Mouse (Mus musculus) CH12.LX (cell line): ENCODE measurements at regions not wholly inside any gene's neighbourhood (a gene's known extent, or its start where the extent isn't known, plus 50 kb on each side); places are given as distances from the start of the nearest gene placed in this dataset.

Experiments used
- DNase-seq: peaks from one replicate; pipeline ENCODE4 v3.0.0-alpha.2; 2013; ENCODE audit errors: extremely low read depth
- H3K27ac ChIP-seq: 2 replicates; pipeline ENCODE4 v1.5.1; 2012; ENCODE audit warnings: low read depth, mild to moderate bottlenecking, control low read depth, moderate library complexity; ENCODE audit not compliant: insufficient read depth
- H3K27me3 ChIP-seq: replicated peaks from 2 replicates; pipeline ENCODE3; 2012; ENCODE audit warnings: inconsistent platforms
- H3K36me3 ChIP-seq, 2 experiments: replicated peaks in 1 of 2; 2 replicates each; pipeline versions ENCODE3 to v1.6.1; 2012; ENCODE audit warnings: inconsistent platforms in 1 of 2, low read length in 1 of 2, mild to moderate bottlenecking in 1 of 2, mixed read lengths in 1 of 2, moderate library complexity in 1 of 2; ENCODE audit not compliant: control insufficient read depth in 1 of 2, insufficient read depth in 1 of 2
- H3K4me1 ChIP-seq, 2 experiments: 2 replicates each; pipeline ENCODE4 v1.6.1; 2012; ENCODE audit warnings: inconsistent platforms in 1 of 2, moderate library complexity in 1 of 2; ENCODE audit not compliant: insufficient read depth in 2 of 2, control insufficient read depth in 1 of 2
- H3K4me2 ChIP-seq: 2 replicates; pipeline ENCODE4 v1.6.1; 2012; ENCODE audit warnings: low read depth, mild to moderate bottlenecking, control low read depth; ENCODE audit not compliant: poor library complexity, insufficient read depth, severe bottlenecking
- H3K4me3 ChIP-seq, 3 experiments: fragments of 150-350 bp in 1 of 3; sonication (generic) in 1 of 3; replicated peaks in 1 of 3; 2 replicates each; pipeline versions ENCODE3 to v1.5.1; 2011 to 2012; ENCODE audit warnings: low read depth in 2 of 3, low read length in 2 of 3, mild to moderate bottlenecking in 2 of 3, moderate library complexity in 2 of 3, control low read depth in 1 of 3, improper control_type of control experiment in 1 of 3, inconsistent platforms in 1 of 3, mixed read lengths in 1 of 3; ENCODE audit not compliant: poor library complexity in 1 of 3
- H3K79me2 ChIP-seq: replicated peaks from 2 replicates; pipeline ENCODE4 v1.6.1; 2012; ENCODE audit warnings: mild to moderate bottlenecking, moderate library complexity; ENCODE audit not compliant: control insufficient read depth, poor library complexity, insufficient read depth, severe bottlenecking; ENCODE audit errors: extremely low read depth
- H3K9ac ChIP-seq: 2 replicates; pipeline ENCODE4 v1.6.1; 2012; ENCODE audit warnings: low read depth, mild to moderate bottlenecking, control low read depth, moderate library complexity; ENCODE audit not compliant: insufficient read depth
- H3K9me3 ChIP-seq: replicated peaks from 2 replicates; pipeline ENCODE3; 2012; ENCODE audit warnings: low read length, inconsistent platforms, mixed read lengths
- BHLHE40 ChIP-seq: IDR thresholded peaks from 2 replicates; pipeline ENCODE4 v1.6.1; 2011; ENCODE audit warnings: mild to moderate bottlenecking, low read depth, low read length, improper control_type of control experiment
- CHD1 ChIP-seq: IDR thresholded peaks from 2 replicates; pipeline ENCODE4 v1.6.1; 2012; ENCODE audit warnings: low read depth, low read length, improper control_type of control experiment, inconsistent platforms
- CTCF ChIP-seq, 2 experiments: IDR thresholded peaks in 1 of 2; conservative IDR thresholded peaks in 1 of 2; 2 replicates each; pipeline ENCODE4 v1.5.1; 2011 to 2012; ENCODE audit warnings: low read depth in 2 of 2, low read length in 2 of 2, improper control_type of control experiment in 1 of 2, inconsistent platforms in 1 of 2, mild to moderate bottlenecking in 1 of 2, moderate library complexity in 1 of 2
- ETS1 ChIP-seq: conservative IDR thresholded peaks from 2 replicates; pipeline ENCODE4 v1.6.1; 2012; ENCODE audit warnings: low read depth, mild to moderate bottlenecking, inconsistent platforms, low read length, improper control_type of control experiment, moderate library complexity
- IRF4 ChIP-seq: IDR thresholded peaks from 2 replicates; pipeline ENCODE4 v1.6.1; 2014; ENCODE audit warnings: low read depth, mild to moderate bottlenecking, inconsistent platforms, low read length, improper control_type of control experiment
- JUN ChIP-seq: IDR thresholded peaks from 2 replicates; pipeline ENCODE4 v1.6.1; 2011; ENCODE audit warnings: low read depth, mild to moderate bottlenecking, low read length, improper control_type of control experiment, moderate library complexity; ENCODE audit not compliant: insufficient read depth
- KAT2A ChIP-seq: IDR thresholded peaks from 2 replicates; pipeline ENCODE4 v1.6.1; 2012; ENCODE audit warnings: low read length, improper control_type of control experiment, inconsistent platforms; ENCODE audit not compliant: insufficient replicate concordance
- MAX ChIP-seq: IDR thresholded peaks from 2 replicates; pipeline ENCODE4 v1.6.1; 2011; ENCODE audit warnings: low read length, improper control_type of control experiment
- MAZ ChIP-seq: IDR thresholded peaks from 2 replicates; pipeline ENCODE4 v1.6.1; 2012; ENCODE audit warnings: low read depth, mild to moderate bottlenecking, inconsistent platforms, low read length, improper control_type of control experiment, moderate library complexity
- MXI1 ChIP-seq: IDR thresholded peaks from 2 replicates; pipeline ENCODE4 v1.6.1; 2011; ENCODE audit warnings: mild to moderate bottlenecking, low read depth, low read length, improper control_type of control experiment
- NELFE ChIP-seq: IDR thresholded peaks from 2 replicates; pipeline ENCODE4 v1.6.1; 2011; ENCODE audit warnings: low read depth, low read length, improper control_type of control experiment
- NRF1 ChIP-seq: IDR thresholded peaks from 2 replicates; pipeline ENCODE4 v1.6.1; 2014; ENCODE audit warnings: low read depth, mild to moderate bottlenecking, inconsistent platforms, low read length, improper control_type of control experiment, moderate library complexity
- PAX5 ChIP-seq: IDR thresholded peaks from 2 replicates; pipeline ENCODE4 v1.6.1; 2012; ENCODE audit warnings: low read length, inconsistent platforms, mixed read lengths
- POLR2A ChIP-seq: IDR thresholded peaks from 2 replicates; pipeline ENCODE4 v1.6.1; 2011; ENCODE audit warnings: low read depth, mild to moderate bottlenecking, improper control_type of control experiment, low read length
- SIN3A ChIP-seq: IDR thresholded peaks from 2 replicates; pipeline ENCODE4 v1.6.1; 2012; ENCODE audit warnings: low read length, improper control_type of control experiment, inconsistent platforms
- SMC3 ChIP-seq: IDR thresholded peaks from 2 replicates; pipeline ENCODE4 v1.6.1; 2011; ENCODE audit warnings: low read depth, low read length, improper control_type of control experiment
- ZKSCAN1 ChIP-seq: IDR thresholded peaks from 2 replicates; pipeline ENCODE4 v1.6.1; 2012; ENCODE audit warnings: low read depth, inconsistent platforms, low read length, improper control_type of control experiment, borderline replicate concordance
- ZMIZ1 ChIP-seq: IDR thresholded peaks from 2 replicates; pipeline ENCODE4 v1.6.1; 2012; ENCODE audit warnings: low read depth, mild to moderate bottlenecking, inconsistent platforms, low read length, improper control_type of control experiment
- ZNF384 ChIP-seq: IDR thresholded peaks from 2 replicates; pipeline ENCODE4 v1.6.1; 2012; ENCODE audit warnings: low read depth, low read length, improper control_type of control experiment, inconsistent platforms
- dilution Hi-C: fragments of 300-500 bp; cut with MboI; formaldehyde crosslinking; loops from 2 replicates; pipeline ENCODE4 v1.14.3; 2020; ENCODE audit warnings: low sequenced_read_pairs; ENCODE audit not compliant: extremely low pct_unique_long_range_greater_than_20kb, extremely low pct_ligation_motif_present
- in situ Hi-C: fragments of 300-500 bp; cut with MboI; formaldehyde crosslinking; loops from 3 replicates; pipeline ENCODE4 v1.14.3; 2019; ENCODE audit warnings: low sequenced_read_pairs, low pct_ligation_motif_present, low pct_unique_long_range_greater_than_20kb, mixed read lengths

DNA sequence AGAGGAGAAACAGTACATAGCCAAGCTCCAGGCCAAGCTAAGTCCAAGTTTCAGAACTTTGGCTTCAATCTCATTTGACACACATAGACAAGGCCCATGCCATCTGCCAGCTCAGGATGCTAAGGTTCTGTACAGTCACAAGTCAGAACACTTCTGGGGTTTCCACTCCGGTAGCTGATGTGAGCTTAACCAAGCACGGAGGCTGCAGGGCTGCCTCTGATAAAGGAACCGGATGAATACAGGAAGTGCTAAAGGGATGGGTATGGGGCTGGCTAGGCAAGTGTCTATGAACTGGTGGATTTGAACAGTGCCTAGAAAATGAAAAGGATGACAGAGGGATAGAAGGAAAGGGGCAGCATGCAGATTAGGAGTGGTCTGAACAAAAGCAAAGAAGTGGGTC, 75.4 kb upstream of the Vldlr start:
- in situ Hi-C loops = no loop called here
- no peaks in the 10 kb centered on the region for H3K36me3 ChIP-seq
- H3K27ac ChIP-seq = no peak overlapping the region
- no peaks in the 10 kb centered on the region for H3K9me3 ChIP-seq
- H3K4me2 ChIP-seq = no peak overlapping the region
- H3K79me2 ChIP-seq = no peaks in the 10 kb centered on the region
- H3K4me1 ChIP-seq = peaks cover 0 to 30% of the 10 kb centered on the region in 2 experiments; a peak in 2 of 4 replicates
- no peak overlapping the region for H3K9ac ChIP-seq
- TF ChIP-seq CHD1 = no peak
- no peak for TF ChIP-seq MAX
- TF ChIP-seq KAT2A = no peak
- no peak for TF ChIP-seq MXI1
- no peak for TF ChIP-seq BHLHE40
- TF ChIP-seq POLR2A = no peak
- no peak for TF ChIP-seq MAZ
- no peak for TF ChIP-seq IRF4
- no peak for TF ChIP-seq ZKSCAN1
- TF ChIP-seq JUN = no peak
- no peak for TF ChIP-seq ETS1
- no peak for TF ChIP-seq NELFE
- no peak for TF ChIP-seq CTCF (conservative IDR thresholded peaks at IDR 0.05 in 1 of 2, IDR thresholded peaks at IDR 0.05 in 1 of 2; ENCODE audit: low read depth in 2 of 2, low read length in 2 of 2)
- no peak for TF ChIP-seq ZNF384
- no peak for TF ChIP-seq SMC3
- no peak for TF ChIP-seq PAX5
- TF ChIP-seq ZMIZ1 = no peak
- TF ChIP-seq SIN3A = no peak
- no peak for TF ChIP-seq NRF1
- peak; percentile 38 for DNase-seq
- dilution Hi-C loops = no loop called here
- no peaks in the 10 kb centered on the region for H3K27me3 ChIP-seq
- no peak overlapping the region for H3K4me3 ChIP-seq

DNA sequence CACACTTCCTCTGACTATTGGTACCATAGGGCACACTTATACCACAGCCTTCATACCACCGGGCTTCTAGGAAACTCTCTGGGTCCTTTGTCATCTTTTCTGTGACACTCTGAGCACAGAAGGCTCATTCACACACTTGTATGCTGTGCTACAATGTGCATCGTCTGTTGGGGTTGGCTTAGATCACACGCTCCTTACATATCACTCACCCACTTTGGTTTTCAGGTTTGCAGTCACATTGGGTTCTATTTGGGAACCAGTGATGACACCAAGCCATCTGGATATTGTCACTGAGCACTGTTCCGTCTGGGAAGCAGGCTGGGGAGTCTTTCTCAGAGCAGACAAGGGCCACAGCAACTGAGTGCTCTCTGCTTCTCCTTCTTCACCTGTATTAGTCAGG, 74.1 kb upstream of the Vldlr start:
- Histone ChIP-seq H3K36me3 (no peaks in the 10 kb centered on the region), H3K27me3 (no peaks in the 10 kb centered on the region), H3K27ac (no peak overlapping the region), H3K4me3 (no peak overlapping the region), H3K9ac (no peak overlapping the region), H3K4me2 (no peak overlapping the region), H3K79me2 (no peaks in the 10 kb centered on the region), H3K4me1 (peaks cover 0 to 25% of the 10 kb centered on the region in 2 experiments; a peak in 2 of 4 replicates), H3K9me3 (no peaks in the 10 kb centered on the region)
- in situ Hi-C loops = no loop called here
- dilution Hi-C loops = no loop called here
- DNase-seq = no peak
- no peak for TF ChIP-seq JUN
- TF ChIP-seq MAX = no peak
